Mouse (Mus musculus) urinary bladder, postnatal 0 days (tissue): ENCODE results near the gene Naaladl1. TPM values are rescaled to one million over a fixed set of nuclear protein-coding genes. Genes with fewer than 3 reads are reported as not detected.

Experiments
- polyA plus RNA-seq: library from polyadenylated mRNA; unstranded; fragments of >200 nt; fragmentation: Nextera tagmentation; extraction: Ambion mirVana; gene quantifications from 2 replicates; pipeline ENCODE4 v1.2.1, GENCODE M21; 2015

Gene Naaladl1
- polyA plus RNA-seq = 0.08 TPM in 1 of 2 replicates, not detected in the other

GRCm38 (mm10) chr19:6105586-6105985 is at the start of gene Naaladl1:
Gene Naaladl1 (plus strand): TSS chr19:6105782.

GRCm38 (mm10) chr19:6057313-6058096 is 48.1 kb upstream of the Naaladl1 start, which contains the start of the genes Mrpl49 and Fau:
Gene Mrpl49 (minus strand): TSS chr19:6057785.
Gene Fau (plus strand): TSS chr19:6057844.

GRCm38 (mm10) chr19:6061021-6061533 is 44.5 kb upstream of the Naaladl1 start, which contains the start of gene Znhit2:
Gene Znhit2 (plus strand): TSS chr19:6061192.

GRCm38 (mm10) chr19:6067724-6068415 is 37.7 kb upstream of the Naaladl1 start, which contains the start of gene Tm7sf2:
Gene Tm7sf2 (minus strand): TSS chr19:6068373.

GRCm38 (mm10) chr19:6076564-6077393 is 28.8 kb upstream of the Naaladl1 start, which contains the start of gene Vps51:
Gene Vps51 (minus strand): TSS chr19:6077231.

GRCm38 (mm10) chr19:6079983-6080480 is 25.6 kb upstream of the Naaladl1 start, which contains the start of gene Tmem262:
Gene Tmem262 (plus strand): TSS chr19:6080033.

GRCm38 (mm10) chr19:6082156-6082555 is 23.4 kb upstream of the Naaladl1 start, which contains the start of gene Gm28374:
Gene Gm28374 (minus strand): TSS chr19:6082256.

GRCm38 (mm10) chr19:6084478-6085248 is 20.9 kb upstream of the Naaladl1 start, which contains the start of the genes Zfpl1 and Cdca5:
Gene Zfpl1 (minus strand): TSS chr19:6084956.
Gene Cdca5 (plus strand): TSS chr19:6084983.

GRCm38 (mm10) chr19:6094119-6094518 is 11.5 kb upstream of the Naaladl1 start, which contains the start of gene AC131692.1:
Gene AC131692.1 (plus strand): TSS chr19:6094419.

GRCm38 (mm10) chr19:6117986-6118676 is 12.5 kb downstream of the Naaladl1 start, which contains the start of gene Sac3d1:
Gene Sac3d1 (minus strand): TSS chr19:6118650.

GRCm38 (mm10) chr19:6127760-6128341 is 22.3 kb downstream of the Naaladl1 start, which contains the start of gene Snx15:
Gene Snx15 (minus strand): TSS chr19:6128304.

GRCm38 (mm10) chr19:6140678-6141393 is 35.3 kb downstream of the Naaladl1 start, which contains the start of gene Batf2:
Gene Batf2 (plus strand): TSS chr19:6140983.

GRCm38 (mm10) chr19:6141394-6141749 is 35.8 kb downstream of the Naaladl1 start, which contains the start of gene Arl2:
Gene Arl2 (minus strand): TSS chr19:6141548.

Other genes with a start within 250 kb of the Naaladl1 start
- gene Frmd8, start 230.5 kb upstream of the Naaladl1 start, polyA plus RNA-seq = 14.8 and 15.1 TPM in 2 replicates
- gene Slc25a45, start 228.0 kb upstream of the Naaladl1 start, polyA plus RNA-seq = 3.7 and 4.5 TPM in 2 replicates
- gene Tigd3, start 211.6 kb upstream of the Naaladl1 start, polyA plus RNA-seq = 0.47 and 0.54 TPM in 2 replicates
- 52.6 and 59.0 TPM in 2 replicates for gene Dpf2, start 192.8 kb upstream of the Naaladl1 start, polyA plus RNA-seq
- 18.8 and 20.3 TPM in 2 replicates for gene Cdc42ep2, start 181.0 kb upstream of the Naaladl1 start, polyA plus RNA-seq
- 41.8 and 42.6 TPM in 2 replicates for gene Pola2, start 141.6 kb upstream of the Naaladl1 start, polyA plus RNA-seq
- 0.31 and 0.34 TPM in 2 replicates for gene Slc22a20, start 119.6 kb upstream of the Naaladl1 start, polyA plus RNA-seq
- gene Capn1, start 89.9 kb upstream of the Naaladl1 start, polyA plus RNA-seq = 30.2 and 32.8 TPM in 2 replicates
- 16.7 and 19.3 TPM in 2 replicates for gene Syvn1, start 59.2 kb upstream of the Naaladl1 start, polyA plus RNA-seq
- gene Mrpl49, start 48.0 kb upstream of the Naaladl1 start, polyA plus RNA-seq = 29.8 and 33.9 TPM in 2 replicates
- gene Fau, start 47.9 kb upstream of the Naaladl1 start, polyA plus RNA-seq = 611 and 659 TPM in 2 replicates
- 27.6 and 28.5 TPM in 2 replicates for gene Znhit2, start 44.6 kb upstream of the Naaladl1 start, polyA plus RNA-seq
- 14.6 and 19.7 TPM in 2 replicates for gene Tm7sf2, start 37.4 kb upstream of the Naaladl1 start, polyA plus RNA-seq
- 37.0 and 41.4 TPM in 2 replicates for gene Vps51, start 28.6 kb upstream of the Naaladl1 start, polyA plus RNA-seq
- not detected in 2 replicates for gene Tmem262, start 25.7 kb upstream of the Naaladl1 start, polyA plus RNA-seq
- 0.35 and 0.64 TPM in 2 replicates for gene Gm28374, start 23.5 kb upstream of the Naaladl1 start, polyA plus RNA-seq
- 46.9 and 47.9 TPM in 2 replicates for gene Zfpl1, start 20.8 kb upstream of the Naaladl1 start, polyA plus RNA-seq
- 4.7 and 8.0 TPM in 2 replicates for gene Cdca5, start 20.8 kb upstream of the Naaladl1 start, polyA plus RNA-seq
- not detected in 2 replicates for gene AC131692.1, start 11.4 kb upstream of the Naaladl1 start, polyA plus RNA-seq
- gene Sac3d1, start 12.9 kb downstream of the Naaladl1 start, polyA plus RNA-seq = 23.3 and 26.6 TPM in 2 replicates
- gene Snx15, start 22.5 kb downstream of the Naaladl1 start, polyA plus RNA-seq = 14.6 and 15.8 TPM in 2 replicates
- gene Batf2, start 35.2 kb downstream of the Naaladl1 start, polyA plus RNA-seq = 0.28 and 0.30 TPM in 2 replicates
- gene Arl2, start 35.8 kb downstream of the Naaladl1 start, polyA plus RNA-seq = 54.9 and 59.2 TPM in 2 replicates
- not detected in 2 replicates for gene Majin, start 78.6 kb downstream of the Naaladl1 start, polyA plus RNA-seq
- gene Gpha2, start 120.6 kb downstream of the Naaladl1 start, polyA plus RNA-seq = 0.37 and 0.65 TPM in 2 replicates
- 19.3 and 25.7 TPM in 2 replicates for gene Ppp2r5b, start 130.1 kb downstream of the Naaladl1 start, polyA plus RNA-seq
- 4.8 and 5.1 TPM in 2 replicates for gene Atg2a, start 135.9 kb downstream of the Naaladl1 start, polyA plus RNA-seq
- gene Ehd1, start 170.9 kb downstream of the Naaladl1 start, polyA plus RNA-seq = 117 and 130 TPM in 2 replicates
- 1.1 and 1.4 TPM in 2 replicates for gene Cdc42bpg, start 200.7 kb downstream of the Naaladl1 start, polyA plus RNA-seq
- 30.0 and 30.7 TPM in 2 replicates for gene Men1, start 229.2 kb downstream of the Naaladl1 start, polyA plus RNA-seq
- 6.8 and 7.1 TPM in 2 replicates for gene Map4k2, start 235.4 kb downstream of the Naaladl1 start, polyA plus RNA-seq